Mouse (Mus musculus) C2C12 (cell line): Measurements from ENCODE around the gene Catsper4. TPM values are rescaled to one million over a fixed set of nuclear protein-coding genes. Genes with fewer than 3 reads are reported as not detected.

Experiments used
- H3K27me3 ChIP-seq: one replicate; pipeline ENCODE4 v1.6.1; 2011; ENCODE audit not compliant: control insufficient read depth, insufficient read depth, insufficient read length
- H3K36me3 ChIP-seq: one replicate; pipeline ENCODE4 v1.6.1; 2011; ENCODE audit not compliant: control insufficient read depth, insufficient read depth
- H3K4me3 ChIP-seq: one replicate; pipeline ENCODE4 v1.5.1; 2011; ENCODE audit warnings: mild to moderate bottlenecking, control low read depth; ENCODE audit not compliant: poor library complexity, insufficient read depth, severe bottlenecking
- H3K79me2 ChIP-seq: one replicate; pipeline ENCODE4 v1.6.1; 2011; ENCODE audit not compliant: control insufficient read depth, insufficient read depth
- H3K79me3 ChIP-seq: one replicate; pipeline ENCODE4 v1.6.1; 2011; ENCODE audit warnings: low read depth, control low read depth
- H3ac ChIP-seq: one replicate; pipeline ENCODE3; 2011; ENCODE audit warnings: low read depth; ENCODE audit not compliant: control insufficient read depth, insufficient read length
- CEBPB ChIP-seq: IDR thresholded peaks from one replicate; pipeline ENCODE4 v1.6.1; 2011; ENCODE audit warnings: low read depth, mild to moderate bottlenecking, control low read depth, moderate library complexity
- CTCF ChIP-seq: IDR thresholded peaks from one replicate; pipeline ENCODE4 v1.5.1; 2011; ENCODE audit not compliant: control insufficient read depth, insufficient read depth, insufficient read length
- FOSL1 ChIP-seq: IDR thresholded peaks from one replicate; pipeline ENCODE4 v1.8.0; 2011; ENCODE audit warnings: mild to moderate bottlenecking, low read length; ENCODE audit not compliant: poor library complexity, insufficient read depth, severe bottlenecking
- MAX ChIP-seq: IDR thresholded peaks from one replicate; pipeline ENCODE4 v1.6.1; 2011; ENCODE audit warnings: mild to moderate bottlenecking, control low read depth
- MYOD1 ChIP-seq: IDR thresholded peaks from one replicate; pipeline ENCODE4 v1.6.1; 2011; ENCODE audit warnings: low read depth; ENCODE audit not compliant: control insufficient read depth, insufficient read length
- MYOG ChIP-seq: IDR thresholded peaks from one replicate; pipeline ENCODE4 v1.6.1; 2011; ENCODE audit not compliant: control insufficient read depth, insufficient read length; ENCODE audit errors: extremely low read depth
- USF1 ChIP-seq: IDR thresholded peaks from one replicate; pipeline ENCODE4 v1.6.1; 2011; ENCODE audit warnings: low read depth, mild to moderate bottlenecking, control low read depth, moderate library complexity
- polyA plus RNA-seq: library from polyadenylated mRNA; unstranded; fragments of >200 nt; fragmentation: generic; extraction: Trizol; gene quantifications from one replicate; pipeline ENCODE4 v1.2.1, GENCODE M21; 2012; ENCODE audit warnings: missing spikeins

Gene Catsper4
- polyA plus RNA-seq, 1 experiment: not detected

DNA sequence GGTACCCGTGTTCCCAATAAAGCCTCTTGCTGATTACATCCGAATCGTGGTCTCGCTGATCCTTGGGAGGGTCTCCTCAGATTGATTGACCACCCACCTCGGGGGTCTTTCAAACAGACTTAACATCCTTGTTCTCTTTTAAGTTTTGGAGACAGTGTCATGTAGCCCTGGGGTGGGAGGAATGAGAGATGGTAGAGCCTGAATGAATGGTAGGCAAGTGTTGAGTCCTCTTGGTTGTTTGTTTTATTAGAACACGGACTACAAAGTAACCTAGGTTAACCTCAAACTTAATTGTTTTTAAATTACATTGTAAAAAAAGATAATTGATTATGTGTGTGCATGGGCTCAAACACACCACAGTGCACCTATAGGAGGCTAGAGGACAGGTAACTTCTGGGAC is 62.6 kb downstream of the Catsper4 start:
- H3K79me3 ChIP-seq: no peaks in the 10 kb centered on the region
- no peak for TF ChIP-seq CEBPB
- TF ChIP-seq USF1: no peak
- no peak for TF ChIP-seq MYOD1
- no peak for TF ChIP-seq CTCF
- no peak for TF ChIP-seq MYOG
- TF ChIP-seq FOSL1: no peak
- no peak for TF ChIP-seq MAX

More for the DNA sequence above, 62.6 kb downstream of the Catsper4 start:
- H3K36me3 ChIP-seq: peaks cover 4% of the 10 kb centered on the region
- no peak overlapping the region for H3ac ChIP-seq
- H3K79me2 ChIP-seq: no peaks in the 10 kb centered on the region
- H3K4me3 ChIP-seq: no peak overlapping the region
- H3K27me3 ChIP-seq: no peaks in the 10 kb centered on the region

Other genes with a start within 250 kb of the Catsper4 start
- gene Dhdds, start 226.5 kb downstream of the Catsper4 start, polyA plus RNA-seq: 27.7 TPM
- not detected for gene Lin28a, start 208.5 kb downstream of the Catsper4 start, polyA plus RNA-seq
- not detected for gene Zfp683, start 173.5 kb downstream of the Catsper4 start, polyA plus RNA-seq
- gene Crybg2, start 166.6 kb downstream of the Catsper4 start, polyA plus RNA-seq: not detected
- gene Cd52, start 132.3 kb downstream of the Catsper4 start, polyA plus RNA-seq: not detected
- gene Ubxn11, start 124.8 kb downstream of the Catsper4 start, polyA plus RNA-seq: 0.80 TPM
- gene Sh3bgrl3, start 98.6 kb downstream of the Catsper4 start, polyA plus RNA-seq: 375 TPM
- 11.2 TPM for gene Cep85, start 40.3 kb downstream of the Catsper4 start, polyA plus RNA-seq
- not detected for gene Gm7534, start 24.4 kb downstream of the Catsper4 start, polyA plus RNA-seq
- gene Cnksr1, start 11.0 kb upstream of the Catsper4 start, polyA plus RNA-seq: 0.02 TPM
- gene E130218I03Rik, start 16.3 kb upstream of the Catsper4 start, polyA plus RNA-seq: 0.36 TPM
- gene Zfp593, start 18.2 kb upstream of the Catsper4 start, polyA plus RNA-seq: 20.4 TPM
- not detected for gene Gm30191, start 19.6 kb upstream of the Catsper4 start, polyA plus RNA-seq
- not detected for gene Grrp1, start 26.7 kb upstream of the Catsper4 start, polyA plus RNA-seq
- 2.7 TPM for gene Pdik1l, start 60.5 kb upstream of the Catsper4 start, polyA plus RNA-seq
- gene Trim63, start 87.7 kb upstream of the Catsper4 start, polyA plus RNA-seq: 0.19 TPM
- not detected for gene Slc30a2, start 115.8 kb upstream of the Catsper4 start, polyA plus RNA-seq
- 0.13 TPM for gene Extl1, start 156.5 kb upstream of the Catsper4 start, polyA plus RNA-seq
- gene Pafah2, start 168.9 kb upstream of the Catsper4 start, polyA plus RNA-seq: 9.0 TPM
- 349 TPM for gene Stmn1, start 240.9 kb upstream of the Catsper4 start, polyA plus RNA-seq